Mouse (Mus musculus) CH12F3 (cell line): ENCODE results near the gene Cacna1i.

Source experiments
- in situ Hi-C: fragments of 300-500 bp; cut with MboI; formaldehyde crosslinking; loops from 2 replicates; pipeline ENCODE4 v1.14.3; 2020; ENCODE audit warnings: low sequenced_read_pairs

Gene Cacna1i

DNA sequence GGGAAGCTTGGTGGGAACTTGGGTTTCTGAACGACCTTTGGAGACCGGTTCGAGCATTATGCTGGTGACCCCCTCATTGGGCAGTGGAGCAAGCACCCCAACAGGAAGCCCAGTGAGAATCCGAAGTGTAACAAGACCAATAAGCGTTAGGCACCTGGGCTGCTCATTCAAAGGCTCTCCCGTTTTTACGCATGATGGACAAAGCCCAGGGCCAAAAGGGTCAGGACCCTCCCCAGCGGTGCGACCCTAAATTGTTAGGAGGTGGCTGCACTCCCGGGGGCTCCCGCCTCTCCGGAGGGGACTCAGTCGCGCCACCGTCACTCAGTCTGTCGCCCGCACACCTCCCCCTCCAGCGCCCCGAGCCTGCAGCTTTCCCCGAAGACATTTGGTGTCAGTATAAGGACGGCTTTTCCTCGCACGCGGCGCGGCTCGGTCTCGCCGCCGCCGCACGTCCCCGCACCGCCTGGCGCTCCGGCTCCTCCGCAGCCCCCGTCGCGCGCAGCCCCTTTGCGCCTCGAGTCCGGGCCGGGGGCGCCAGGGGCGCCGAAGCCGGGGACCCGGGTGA is at the start of gene Cacna1i:
TSS of gene Cacna1i (plus strand) at position 388 of the 565 bp plus-strand sequence.
- in situ Hi-C loops = no loop called here

GRCm38 (mm10) chr15:80248135-80248534 is 38.9 kb upstream of the Cacna1i start:
- in situ Hi-C loops = no loop called here

DNA sequence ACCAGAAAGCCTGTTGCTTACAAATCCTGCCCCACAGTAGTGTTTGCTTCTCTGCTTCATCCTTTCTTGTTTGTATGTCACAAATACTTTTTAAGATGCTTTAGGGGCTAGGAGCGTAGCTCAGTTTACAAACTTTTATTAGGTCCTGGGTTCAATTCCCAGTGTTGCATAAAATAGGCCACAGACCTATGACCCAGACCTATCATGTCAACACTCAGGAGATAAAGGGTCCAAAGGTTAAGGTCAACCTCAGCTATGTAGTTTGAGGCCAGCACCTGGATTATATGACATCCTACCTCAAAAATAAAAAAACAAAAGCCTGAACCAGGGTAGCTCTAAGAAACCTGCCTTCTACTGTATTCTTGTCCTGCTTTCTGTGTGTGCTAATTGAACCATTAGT is 38.4 kb upstream of the Cacna1i start:
- in situ Hi-C loops = no loop called here

DNA sequence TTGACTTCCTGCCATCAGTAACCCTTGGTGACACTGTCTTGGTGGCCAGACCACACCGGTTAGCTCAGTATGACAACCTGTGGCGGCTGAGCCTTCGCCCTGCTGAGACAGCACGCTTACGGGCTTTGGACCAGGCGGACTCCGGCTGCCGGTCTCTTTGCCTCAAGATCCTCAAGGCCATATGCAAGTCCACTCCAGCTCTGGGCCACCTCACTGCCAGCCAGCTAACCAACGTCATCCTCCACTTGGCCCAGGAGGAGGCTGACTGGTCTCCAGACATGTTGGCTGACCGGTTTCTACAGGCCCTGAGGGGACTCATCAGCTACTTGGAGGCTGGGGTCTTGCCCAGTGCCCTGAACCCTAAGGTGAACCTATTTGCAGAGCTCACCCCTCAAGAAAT is 37.4 kb upstream of the Cacna1i start:
- in situ Hi-C loops = no loop called here

DNA sequence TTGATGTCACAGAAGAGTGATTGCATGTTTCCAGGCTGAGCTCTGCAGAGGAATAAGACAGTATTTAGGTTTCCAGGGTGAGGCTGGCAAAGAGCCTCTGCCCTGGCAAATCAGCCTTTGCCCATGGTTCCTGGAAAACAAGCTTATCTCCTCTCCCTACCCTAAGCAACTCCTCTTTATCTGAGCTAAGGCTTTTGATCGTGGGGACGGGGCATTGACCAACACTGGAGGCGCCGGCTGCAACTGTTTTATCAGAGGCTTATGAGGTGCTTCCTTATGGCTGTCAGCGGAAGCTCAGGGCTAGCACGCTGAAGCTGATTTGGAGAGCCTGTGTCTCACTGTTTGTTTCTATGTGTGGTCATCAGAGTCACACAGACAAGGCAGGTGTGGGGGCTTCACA is 36.5 kb upstream of the Cacna1i start:
- in situ Hi-C loops = no loop called here

- in situ Hi-C loops = no loop called here
Measured at GRCm38 (mm10) chr15:80253530-80253929, 33.5 kb upstream of the Cacna1i start.

DNA sequence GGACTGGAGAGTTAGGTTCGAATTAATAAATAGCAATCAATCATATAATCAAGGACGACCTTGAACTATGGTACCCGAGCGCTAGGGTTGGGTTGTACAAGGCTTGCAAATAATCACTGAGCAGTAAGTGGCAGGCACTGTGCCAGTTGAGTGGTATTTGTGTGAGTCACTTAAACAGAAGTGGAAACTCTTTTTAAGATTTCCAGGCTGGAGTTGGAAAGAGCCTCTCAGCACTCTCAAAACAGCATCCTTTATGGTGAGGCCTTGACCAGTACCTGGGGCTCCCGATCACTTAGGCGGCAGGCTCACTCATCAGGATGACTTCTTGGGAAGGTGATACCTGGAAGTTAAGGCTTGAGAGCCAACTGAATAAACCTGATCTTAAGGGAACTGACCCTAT is 32.8 kb upstream of the Cacna1i start:
- in situ Hi-C loops = no loop called here

- in situ Hi-C loops = no loop called here
Measured at GRCm38 (mm10) chr15:80254847-80255645, 32.0 kb upstream of the Cacna1i start, which contains the start of gene Atf4. Gene Atf4, plus strand, starts transcription at chr15:80255184.

- in situ Hi-C loops = no loop called here
Measured at GRCm38 (mm10) chr15:80255646-80256121, 31.4 kb upstream of the Cacna1i start.

DNA sequence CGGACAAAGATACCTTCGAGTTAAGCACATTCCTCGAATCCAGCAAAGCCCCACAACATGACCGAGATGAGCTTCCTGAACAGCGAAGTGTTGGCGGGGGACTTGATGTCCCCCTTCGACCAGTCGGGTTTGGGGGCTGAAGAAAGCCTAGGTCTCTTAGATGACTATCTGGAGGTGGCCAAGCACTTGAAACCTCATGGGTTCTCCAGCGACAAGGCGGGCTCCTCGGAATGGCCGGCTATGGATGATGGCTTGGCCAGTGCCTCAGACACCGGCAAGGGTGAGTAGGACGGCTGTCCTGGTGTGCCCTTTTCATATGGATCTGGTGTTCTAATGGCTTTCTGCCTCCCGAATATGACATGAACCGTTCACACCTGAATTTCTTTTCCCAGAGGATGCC is 30.8 kb upstream of the Cacna1i start:
- in situ Hi-C loops = no loop called here

GRCm38 (mm10) chr15:80256656-80257601 is 30.1 kb upstream of the Cacna1i start:
- in situ Hi-C loops = no loop called here

GRCm38 (mm10) chr15:80257602-80258239 is 29.3 kb upstream of the Cacna1i start:
- in situ Hi-C loops = no loop called here

DNA sequence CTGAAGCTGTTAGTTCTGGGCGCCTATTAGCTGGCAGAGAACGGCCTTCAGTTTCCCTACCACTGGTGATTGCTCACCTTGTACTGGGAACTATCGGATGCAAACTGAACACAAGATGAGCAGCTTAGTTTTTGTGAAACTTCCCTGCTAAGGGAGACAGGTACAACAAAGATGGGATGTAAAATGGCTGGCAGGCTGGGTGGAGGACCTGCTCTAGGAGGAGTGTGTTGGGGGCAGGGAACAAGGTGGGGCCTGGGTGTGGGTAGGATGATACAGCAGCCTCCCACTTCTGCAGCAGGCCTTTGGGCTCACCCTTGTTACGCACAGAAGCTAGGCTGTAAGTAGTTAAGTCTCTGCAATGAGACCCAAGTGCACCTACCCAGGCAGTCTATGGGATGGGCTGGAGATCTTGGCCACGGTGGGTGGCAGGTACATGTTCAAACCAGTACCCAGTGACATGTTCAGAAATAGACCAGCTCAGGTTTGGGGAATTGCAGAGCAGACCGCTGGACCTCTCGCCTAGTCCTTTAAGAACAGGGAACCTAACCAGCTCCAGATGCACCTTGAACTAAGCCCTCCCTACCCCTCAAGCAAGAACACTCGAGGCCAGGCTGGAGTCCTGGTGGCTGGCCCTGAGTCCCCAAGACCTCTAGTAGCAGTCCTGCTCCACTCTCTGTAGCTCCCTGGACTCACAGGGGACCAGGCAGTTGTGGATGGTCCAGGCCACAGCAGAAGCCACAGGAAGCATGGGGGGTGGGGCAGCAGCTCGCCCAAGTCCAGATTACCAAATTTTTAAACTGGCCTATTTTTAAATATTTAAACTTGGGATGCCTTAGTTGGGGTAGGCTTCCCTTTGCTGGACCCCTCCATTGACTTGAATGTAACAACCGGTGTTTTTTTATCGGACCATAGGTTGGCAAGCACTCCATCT is 28.5 kb upstream of the Cacna1i start:
- in situ Hi-C loops = no loop called here

GRCm38 (mm10) chr15:80259406-80260045 is 27.5 kb upstream of the Cacna1i start:
- in situ Hi-C loops = no loop called here

DNA sequence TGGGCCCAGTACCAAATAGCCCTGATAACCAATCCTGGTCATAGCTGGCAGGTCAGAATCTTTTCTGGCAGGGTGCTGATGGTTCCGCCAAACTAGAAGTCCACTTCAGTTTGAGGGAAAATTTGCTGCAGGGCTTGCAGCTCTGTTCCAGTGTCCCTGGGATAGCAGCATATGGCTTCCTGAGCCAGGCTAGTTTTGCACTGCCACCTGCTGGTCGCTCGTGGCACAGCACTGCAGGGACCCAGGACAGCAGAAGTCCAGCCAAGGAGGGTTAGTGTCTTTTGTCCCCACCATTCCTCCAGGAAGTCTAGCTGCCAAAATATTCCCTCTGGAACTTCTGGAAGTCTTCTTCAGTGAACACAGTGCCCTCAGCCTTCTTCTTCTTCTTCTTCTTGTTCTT is 26.4 kb upstream of the Cacna1i start:
- in situ Hi-C loops = no loop called here

GRCm38 (mm10) chr15:80261100-80261499 is 25.9 kb upstream of the Cacna1i start:
- in situ Hi-C loops = no loop called here

DNA sequence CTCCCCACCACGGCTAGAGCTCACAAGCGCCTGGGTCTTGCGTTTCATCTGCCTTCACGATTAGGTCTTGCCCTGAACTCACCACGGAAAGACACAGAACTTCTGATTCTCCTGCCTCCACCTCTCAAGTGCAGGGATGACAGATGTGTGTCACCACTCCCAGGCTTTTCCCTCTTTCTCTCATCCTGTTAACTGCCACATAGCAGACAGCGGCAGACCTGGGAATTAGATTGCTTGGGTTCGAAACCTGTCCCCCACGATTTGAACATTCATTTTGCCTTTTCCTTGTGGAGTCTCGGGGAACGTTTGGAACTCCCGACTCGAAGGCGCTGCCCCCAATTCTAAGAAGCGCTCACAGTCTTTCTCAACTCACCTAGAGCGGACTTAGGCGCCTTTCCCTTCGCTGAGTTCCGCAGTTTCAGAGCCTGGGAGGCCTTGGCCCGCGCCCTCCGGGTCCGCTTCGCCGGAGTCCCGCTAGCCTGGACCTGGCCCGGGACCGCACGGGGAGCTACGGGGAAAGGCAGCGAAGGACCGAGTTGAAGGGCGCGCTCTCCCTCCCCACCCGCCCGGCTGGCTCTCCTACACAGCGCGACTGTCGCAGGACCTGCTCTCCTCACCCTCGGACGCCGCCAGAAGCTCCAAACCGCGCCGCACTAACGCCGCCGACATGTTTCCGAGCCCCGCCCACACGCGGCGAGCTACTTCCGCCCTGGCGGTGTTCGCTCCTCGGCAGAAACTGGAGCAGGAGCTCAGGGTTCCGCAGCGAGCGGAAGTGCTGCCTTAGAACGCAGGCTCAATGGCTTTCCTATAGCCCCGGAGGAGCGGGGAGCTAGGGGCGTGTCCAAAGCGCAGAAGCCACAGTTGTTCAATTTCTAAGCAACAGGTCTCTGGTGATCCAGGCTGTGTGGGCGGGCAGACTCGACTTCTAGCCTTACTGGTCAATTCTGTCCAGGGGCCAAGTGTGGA is 23.1 kb upstream of the Cacna1i start, which contains the start of gene Rps19bp1:
TSS of gene Rps19bp1 (minus strand) at position 706 of the 966 bp plus-strand sequence.
- in situ Hi-C loops = no loop called here

DNA sequence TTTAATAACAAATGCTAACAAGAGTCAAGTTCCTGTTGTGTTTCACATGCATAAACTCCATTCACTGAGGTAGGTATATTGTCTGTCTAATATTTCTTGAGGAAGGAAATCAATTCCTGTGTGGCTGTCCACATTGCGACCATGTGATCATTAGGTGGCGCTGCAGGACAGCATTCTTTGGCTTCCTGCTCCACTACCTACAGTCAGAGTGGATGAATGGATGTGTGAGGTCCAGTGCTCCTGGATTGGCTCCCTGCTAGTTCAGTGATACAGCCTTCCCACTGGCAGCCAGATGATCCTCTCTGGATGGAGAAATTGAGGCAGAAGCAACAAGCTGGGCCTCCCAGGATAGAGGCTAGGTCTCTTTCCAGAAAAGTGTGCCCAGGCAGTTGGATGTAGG is 20.8 kb upstream of the Cacna1i start:
- in situ Hi-C loops = loop anchor here (5.0 kb wide), 1 partner anchor 441 kb away; no protein-coding TSS in a partner anchor
